Mouse (Mus musculus): ENCODE data around the gene Mrto4. TPM values are rescaled to one million over a fixed set of nuclear protein-coding genes. Genes with fewer than 3 reads are reported as not detected.

Mrto4 gene
- polyA plus RNA-seq, 1 experiment from 2014 or later = 68.7 TPM

DNA sequence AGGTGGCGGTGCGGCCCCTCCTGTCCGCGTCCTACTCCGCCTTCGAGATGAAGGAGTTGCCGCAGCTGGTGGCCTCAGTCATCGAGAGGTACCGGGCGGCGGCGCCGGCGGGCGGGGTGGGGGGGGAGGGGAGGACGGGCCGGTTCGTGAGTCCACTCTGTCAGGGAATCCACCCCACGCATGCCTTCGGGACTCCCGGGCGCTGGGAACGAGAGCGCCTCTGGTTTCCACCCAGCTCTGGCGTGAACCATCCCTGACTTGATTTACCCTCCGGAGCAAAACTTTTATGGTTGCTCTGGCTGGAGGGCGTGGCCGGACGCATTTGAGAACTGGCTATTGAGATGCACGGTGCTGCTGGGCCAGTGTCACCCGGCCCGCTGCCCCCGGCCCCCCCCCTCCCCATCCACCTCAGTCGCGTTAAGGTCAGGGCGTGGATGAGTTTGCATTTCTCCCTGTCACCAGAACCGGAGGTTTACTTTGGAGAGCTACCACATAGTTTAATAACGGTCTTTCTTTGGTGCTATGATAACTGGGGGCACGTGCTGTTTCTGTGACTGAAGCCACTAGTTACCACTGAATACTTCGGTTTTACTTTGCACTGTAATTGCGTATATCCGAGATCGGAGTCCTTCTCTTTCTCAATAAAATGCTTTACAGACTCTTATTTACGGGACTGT lies 28.5 kb upstream of the Mrto4 start:
- Histone ChIP-seq H3K36me3 (ENCODE audit: control insufficient read depth, insufficient read depth) (peaks cover 5% of the 10 kb centered on the region; the same call in 1 of the 2 replicates), H3K4me1 (ENCODE audit: control insufficient read depth, insufficient read depth, low read length) (peaks cover 18% of the 10 kb centered on the region), H3K4me3 (ENCODE audit: low read length) (peak overlapping the region; percentile 96), H3K27ac (ENCODE audit: low read length) (peak overlapping the region; percentile 79), H3K4me2 (ENCODE audit: low read depth, low read length) (peak overlapping the region; percentile 97), H3K9me3 (replicated peaks; ENCODE audit: control insufficient read depth, low read length) (no peaks in the 10 kb centered on the region), H3K27me3 (ENCODE audit: control insufficient read depth, insufficient read depth, low read length) (no peaks in the 10 kb centered on the region), H3K9ac (ENCODE audit: low read length) (peak overlapping the region; percentile 93)
- 2% methylated on average over 43 of the region's 44 CpGs for WGBS
- no peak; the same call in 1 of the 2 replicates for ATAC-seq (replicated peaks; ENCODE audit: extremely low read depth, insufficient read depth, low FRiP score)

- Histone ChIP-seq H3K4me2 (ENCODE audit: low read depth, low read length) (peak overlapping the region; percentile 97), H3K9ac (ENCODE audit: low read length) (peak overlapping the region; percentile 93), H3K36me3 (ENCODE audit: control insufficient read depth, insufficient read depth) (peaks cover 12% of the 10 kb centered on the region), H3K9me3 (replicated peaks; ENCODE audit: control insufficient read depth, low read length) (no peaks in the 10 kb centered on the region), H3K27ac (ENCODE audit: low read length) (peak overlapping the region; percentile 88), H3K4me3 (ENCODE audit: low read length) (peak overlapping the region; percentile 96), H3K27me3 (ENCODE audit: control insufficient read depth, insufficient read depth, low read length) (no peaks in the 10 kb centered on the region), H3K4me1 (ENCODE audit: control insufficient read depth, insufficient read depth, low read length) (peaks cover 18% of the 10 kb centered on the region)
- peak; percentile 98 for ATAC-seq (replicated peaks; ENCODE audit: extremely low read depth, insufficient read depth, low FRiP score)
- WGBS = under 1% methylated on average over 54 of the region's 54 CpGs
Observed at GRCm38 (mm10) chr4:139380207-139380748, 27.9 kb upstream of the Mrto4 start.

DNA sequence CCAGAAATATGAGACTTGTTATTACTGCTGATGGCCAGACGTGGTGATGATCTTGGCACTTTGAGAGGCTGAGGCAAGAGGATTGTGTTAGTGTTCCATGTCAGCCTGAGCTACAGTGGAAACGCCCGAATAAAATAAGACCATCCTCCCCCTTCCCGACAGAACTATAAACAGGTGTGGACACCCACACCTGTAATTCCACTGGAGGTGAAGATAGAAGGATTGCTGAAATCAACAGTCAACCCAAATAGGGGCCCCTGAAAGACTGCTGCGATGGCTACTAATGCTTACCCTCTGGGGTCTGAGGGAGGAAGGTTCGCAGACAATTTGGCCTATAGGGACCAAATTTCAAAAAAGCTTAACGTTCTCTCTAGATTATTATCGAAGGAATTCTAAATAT lies 27.3 kb upstream of the Mrto4 start:
- Histone ChIP-seq H3K9ac (ENCODE audit: low read length) (peak overlapping the region; percentile 92), H3K4me3 (ENCODE audit: low read length) (peak overlapping the region; percentile 96), H3K4me1 (ENCODE audit: control insufficient read depth, insufficient read depth, low read length) (peaks cover 18% of the 10 kb centered on the region), H3K4me2 (ENCODE audit: low read depth, low read length) (peak overlapping the region; percentile 87), H3K36me3 (ENCODE audit: control insufficient read depth, insufficient read depth) (peaks cover 16% of the 10 kb centered on the region), H3K27ac (ENCODE audit: low read length) (peak overlapping the region; percentile 88), H3K9me3 (replicated peaks; ENCODE audit: control insufficient read depth, low read length) (no peaks in the 10 kb centered on the region), H3K27me3 (ENCODE audit: control insufficient read depth, insufficient read depth, low read length) (no peaks in the 10 kb centered on the region)
- WGBS = 10% methylated on average over 8 of the region's 8 CpGs
- ATAC-seq (replicated peaks; ENCODE audit: extremely low read depth, insufficient read depth, low FRiP score) = no peak

GRCm38 (mm10) chr4:139373531-139373930 lies 21.2 kb upstream of the Mrto4 start:
- WGBS = 87% methylated on average over 10 of the region's 10 CpGs
- no peaks in the 10 kb centered on the region for H3K27me3 ChIP-seq (ENCODE audit: control insufficient read depth, insufficient read depth, low read length)
- H3K4me1 ChIP-seq (ENCODE audit: control insufficient read depth, insufficient read depth, low read length) = no peaks in the 10 kb centered on the region
- peaks cover 48% of the 10 kb centered on the region for H3K36me3 ChIP-seq (ENCODE audit: control insufficient read depth, insufficient read depth)
- H3K4me2 ChIP-seq (ENCODE audit: low read depth, low read length) = no peak overlapping the region
- no peaks in the 10 kb centered on the region for H3K9me3 ChIP-seq (replicated peaks; ENCODE audit: control insufficient read depth, low read length)
- no peak overlapping the region for H3K4me3 ChIP-seq (ENCODE audit: low read length)
- ATAC-seq (replicated peaks; ENCODE audit: extremely low read depth, insufficient read depth, low FRiP score) = no peak
- H3K9ac ChIP-seq (ENCODE audit: low read length) = no peak overlapping the region
- no peak overlapping the region for H3K27ac ChIP-seq (ENCODE audit: low read length)

GRCm38 (mm10) chr4:139373130-139373529 lies 20.8 kb upstream of the Mrto4 start:
- H3K36me3 ChIP-seq (ENCODE audit: control insufficient read depth, insufficient read depth) = peaks cover 52% of the 10 kb centered on the region
- ATAC-seq (replicated peaks; ENCODE audit: extremely low read depth, insufficient read depth, low FRiP score) = no peak

GRCm38 (mm10) chr4:139368038-139368437 lies 15.7 kb upstream of the Mrto4 start:
- ATAC-seq (replicated peaks; ENCODE audit: extremely low read depth, insufficient read depth, low FRiP score) = no peak
- Histone ChIP-seq H3K9ac (ENCODE audit: low read length) (no peak overlapping the region), H3K9me3 (replicated peaks; ENCODE audit: control insufficient read depth, low read length) (no peaks in the 10 kb centered on the region), H3K36me3 (ENCODE audit: control insufficient read depth, insufficient read depth) (peaks cover 67% of the 10 kb centered on the region), H3K4me1 (ENCODE audit: control insufficient read depth, insufficient read depth, low read length) (no peaks in the 10 kb centered on the region), H3K4me2 (ENCODE audit: low read depth, low read length) (no peak overlapping the region), H3K4me3 (ENCODE audit: low read length) (no peak overlapping the region), H3K27ac (ENCODE audit: low read length) (no peak overlapping the region), H3K27me3 (ENCODE audit: control insufficient read depth, insufficient read depth, low read length) (no peaks in the 10 kb centered on the region)
- WGBS = 88% methylated on average over 5 of the region's 5 CpGs

More at GRCm38 (mm10) chr4:139373130-139373529, 20.8 kb upstream of the Mrto4 start:
- 92% methylated on average over 4 of the region's 4 CpGs for WGBS
- Histone ChIP-seq H3K4me2 (ENCODE audit: low read depth, low read length) (no peak overlapping the region), H3K9me3 (replicated peaks; ENCODE audit: control insufficient read depth, low read length) (no peaks in the 10 kb centered on the region), H3K27me3 (ENCODE audit: control insufficient read depth, insufficient read depth, low read length) (no peaks in the 10 kb centered on the region), H3K4me1 (ENCODE audit: control insufficient read depth, insufficient read depth, low read length) (no peaks in the 10 kb centered on the region), H3K27ac (ENCODE audit: low read length) (no peak overlapping the region), H3K4me3 (ENCODE audit: low read length) (no peak overlapping the region), H3K9ac (ENCODE audit: low read length) (no peak overlapping the region)

GRCm38 (mm10) chr4:139367336-139367735 lies 15.0 kb upstream of the Mrto4 start:
- WGBS = 85% methylated on average over 3 of the region's 3 CpGs
- Histone ChIP-seq H3K27ac (ENCODE audit: low read length) (no peak overlapping the region), H3K4me3 (ENCODE audit: low read length) (no peak overlapping the region), H3K9ac (ENCODE audit: low read length) (no peak overlapping the region), H3K9me3 (replicated peaks; ENCODE audit: control insufficient read depth, low read length) (no peaks in the 10 kb centered on the region), H3K36me3 (ENCODE audit: control insufficient read depth, insufficient read depth) (peaks cover 69% of the 10 kb centered on the region), H3K27me3 (ENCODE audit: control insufficient read depth, insufficient read depth, low read length) (no peaks in the 10 kb centered on the region), H3K4me1 (ENCODE audit: control insufficient read depth, insufficient read depth, low read length) (no peaks in the 10 kb centered on the region), H3K4me2 (ENCODE audit: low read depth, low read length) (no peak overlapping the region)
- ATAC-seq (replicated peaks; ENCODE audit: extremely low read depth, insufficient read depth, low FRiP score) = no peak

DNA sequence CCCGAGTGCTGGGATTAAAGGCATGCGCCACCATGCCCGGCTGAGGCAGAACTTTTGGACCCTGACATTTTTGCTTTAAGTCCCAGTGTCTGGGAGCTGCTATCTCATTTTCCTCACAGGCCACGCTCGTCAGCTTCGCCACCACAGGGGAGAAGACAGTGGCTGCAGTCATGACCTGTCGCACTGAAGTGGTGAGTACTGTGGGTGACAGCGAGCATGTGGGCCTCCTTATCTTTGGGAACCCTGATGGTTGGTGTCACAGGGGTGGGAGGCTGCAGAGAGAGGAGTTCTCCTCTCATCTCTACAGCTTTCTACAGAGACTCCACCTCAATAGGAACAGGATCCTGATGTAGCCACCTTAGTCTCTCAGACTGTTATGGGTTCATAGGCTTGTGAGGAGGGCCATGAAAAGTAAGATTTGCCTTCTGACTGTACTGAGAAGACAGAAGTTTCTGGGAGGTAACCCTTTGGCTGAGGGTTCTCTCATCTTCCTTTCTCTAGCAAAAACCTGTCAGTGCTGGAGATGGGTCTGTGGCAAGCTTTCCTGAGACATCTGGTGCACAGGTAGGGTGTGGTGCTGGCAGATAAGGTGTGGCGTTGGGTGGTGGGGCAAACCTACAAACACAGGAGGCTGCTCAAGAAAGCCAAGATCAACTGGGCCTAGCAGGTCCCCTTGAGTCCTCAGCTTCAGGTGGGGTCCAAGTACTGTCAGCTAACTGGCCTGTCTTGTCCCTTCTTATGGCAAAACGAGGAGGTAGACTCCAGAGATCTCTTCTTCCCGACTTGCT lies 8.6 kb upstream of the Mrto4 start:
- Histone ChIP-seq H3K27ac (ENCODE audit: low read length) (no peak overlapping the region), H3K9me3 (replicated peaks; ENCODE audit: control insufficient read depth, low read length) (no peaks in the 10 kb centered on the region), H3K4me1 (ENCODE audit: control insufficient read depth, insufficient read depth, low read length) (no peaks in the 10 kb centered on the region), H3K4me3 (ENCODE audit: low read length) (no peak overlapping the region), H3K36me3 (ENCODE audit: control insufficient read depth, insufficient read depth) (peaks cover 67% of the 10 kb centered on the region), H3K9ac (ENCODE audit: low read length) (no peak overlapping the region), H3K4me2 (ENCODE audit: low read depth, low read length) (no peak overlapping the region), H3K27me3 (ENCODE audit: control insufficient read depth, insufficient read depth, low read length) (no peaks in the 10 kb centered on the region)
- no peak for ATAC-seq (replicated peaks; ENCODE audit: extremely low read depth, insufficient read depth, low FRiP score)
- WGBS = 76% methylated on average over 11 of the region's 11 CpGs

GRCm38 (mm10) chr4:139357211-139357610 lies 4.8 kb upstream of the Mrto4 start:
- no peak overlapping the region for H3K27ac ChIP-seq (ENCODE audit: low read length)
- WGBS = 90% methylated on average over 3 of the region's 3 CpGs

More at GRCm38 (mm10) chr4:139357211-139357610, 4.8 kb upstream of the Mrto4 start:
- Histone ChIP-seq H3K9ac (ENCODE audit: low read length) (no peak overlapping the region), H3K4me1 (ENCODE audit: control insufficient read depth, insufficient read depth, low read length) (peaks cover 4% of the 10 kb centered on the region; the same call in 1 of the 2 replicates), H3K4me2 (ENCODE audit: low read depth, low read length) (no peak overlapping the region), H3K4me3 (ENCODE audit: low read length) (no peak overlapping the region), H3K27me3 (ENCODE audit: control insufficient read depth, insufficient read depth, low read length) (no peaks in the 10 kb centered on the region), H3K36me3 (ENCODE audit: control insufficient read depth, insufficient read depth) (peaks cover 48% of the 10 kb centered on the region), H3K9me3 (replicated peaks; ENCODE audit: control insufficient read depth, low read length) (no peaks in the 10 kb centered on the region)
- no peak for ATAC-seq (replicated peaks; ENCODE audit: extremely low read depth, insufficient read depth, low FRiP score)

Measured in heart, embryonic 16.5 days (tissue).